Mouse (Mus musculus): Measurements from ENCODE around the gene Lipc. TPM values are rescaled to one million over a fixed set of nuclear protein-coding genes. Genes with fewer than 3 reads are reported as not detected.

The Lipc gene
- total RNA-seq, 2 experiments from 2014 or later: not detected

Small RNAs within 50 kb of the gene (microRNA-seq; reads per million reads assigned to microRNA genes)
- gene Gm25149: 0 reads per million in 2 experiments

Other genes starting within 250 kb of the Lipc start
- 1 to 10 TPM; 1.5 to 1.9 TPM for gene Aqp9, start 216.5 kb upstream of the Lipc start, total RNA-seq (2021)